Mouse (Mus musculus): Measurements from ENCODE around the gene Bcl6.
A peak's percentile ranks its signal among the peaks of the same experiment; 100 is the strongest.

GRCm38 (mm10) chr16:23984760-23985466, 3.7 kb downstream of the Bcl6 start:
- TF ChIP-seq CTCF (IDR thresholded peaks at IDR 0.05; ENCODE audit: borderline replicate concordance, insufficient read depth, low read length): no peak
- TF ChIP-seq POLR2A (IDR thresholded peaks at IDR 0.05; ENCODE audit: low read depth, low read length): peak; percentile 34; the same call in 1 of the 2 replicates

All from embryonic fibroblast, embryonic 13.5 days (primary cell).